Mouse (Mus musculus) stomach, postnatal 0 days (tissue): ENCODE data around the gene Gm11562.

Source experiments
- CTCF ChIP-seq: IDR thresholded peaks from 2 replicates; pipeline ENCODE4 v1.5.1; 2016; ENCODE audit warnings: antibody characterized with exemption, low read depth, mild to moderate bottlenecking, moderate library complexity
- EP300 ChIP-seq: optimal IDR thresholded peaks from 2 replicates; pipeline ENCODE3; 2016; ENCODE audit warnings: antibody characterized with exemption

GRCm38 (mm10) chr11:99650136-99650535 lies 29.9 kb upstream of the Gm11562 start, which contains the start of gene Gm11555:
- no peak for TF ChIP-seq CTCF
- no peak for TF ChIP-seq EP300
